Mouse (Mus musculus): ENCODE data around the gene Kctd6. TPM values are rescaled to one million over a fixed set of nuclear protein-coding genes. Genes with fewer than 3 reads are reported as not detected.
"Not testable (repeated sequence)": the region's sequence is repeated elsewhere in the genome, so short reads cannot be mapped to it uniquely, and the experiment has no call there.

The Kctd6 gene
- total RNA-seq, 2 experiments from 2014 or later = 5.7 to 6.8 TPM

GRCm38 (mm10) chr14:8250141-8250871, 36.4 kb downstream of the Kctd6 start:
- no peak for DNase-seq

DNA sequence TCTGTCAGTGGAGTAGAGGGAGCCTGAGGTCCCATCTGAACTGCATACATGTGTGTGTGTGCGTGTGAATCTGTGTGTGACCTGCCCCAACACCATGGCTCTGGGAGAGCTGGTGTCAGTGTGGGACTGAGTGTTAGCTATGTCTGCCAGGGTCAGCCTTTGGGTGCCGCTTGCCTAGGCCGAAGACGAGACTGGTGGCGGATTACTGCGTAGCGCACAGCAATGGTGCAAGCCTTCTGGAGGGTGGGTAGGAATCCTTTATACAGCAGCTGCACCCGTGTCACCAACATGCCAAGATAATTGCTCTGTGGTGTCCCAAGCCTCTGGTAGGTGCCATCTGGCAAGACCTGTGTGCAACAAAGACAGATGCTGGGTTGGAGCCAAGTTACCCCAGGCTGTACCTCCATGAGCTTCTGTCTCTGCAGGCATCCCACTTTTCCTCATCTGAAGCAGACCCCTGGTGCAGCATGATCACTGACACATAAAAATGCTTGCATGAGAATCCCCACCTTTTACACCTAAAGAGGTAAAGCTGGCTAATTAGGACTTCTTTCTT, 37.5 kb downstream of the Kctd6 start:
- DNase-seq = no peak

DNA sequence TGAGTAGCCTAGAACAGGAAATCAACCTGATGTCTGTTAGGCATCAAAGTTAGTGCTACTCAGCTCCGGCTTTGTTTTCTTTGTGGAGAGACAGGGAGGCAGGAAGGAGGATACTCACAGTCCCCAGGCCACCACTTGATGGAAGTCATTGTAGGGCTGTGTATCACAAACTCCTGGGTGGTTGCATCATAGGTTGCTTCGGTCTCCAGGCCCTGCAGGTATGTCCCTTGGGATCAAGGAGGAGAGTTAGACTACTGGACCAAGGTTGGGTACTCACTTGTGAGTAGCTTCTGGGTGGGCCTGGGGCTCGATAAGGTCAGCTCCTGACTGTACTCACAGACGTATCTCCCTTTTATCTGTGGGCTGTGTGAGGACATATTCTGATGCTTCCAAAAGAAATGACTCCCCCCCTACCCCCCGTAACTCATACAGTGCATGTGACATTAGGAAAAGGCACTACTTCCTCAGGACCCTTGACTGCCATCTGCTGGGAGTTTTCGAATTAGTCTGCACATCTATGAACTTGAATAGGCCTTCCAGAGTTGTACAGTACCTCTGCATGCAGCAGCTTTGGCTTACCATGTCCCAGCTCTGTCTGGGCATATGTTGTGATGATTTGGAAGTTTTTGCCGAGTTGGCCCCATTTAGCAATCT, 41.3 kb downstream of the Kctd6 start:
- DNase-seq = no peak

- DNase-seq = no peak
Measured at GRCm38 (mm10) chr14:8256072-8256471, 42.1 kb downstream of the Kctd6 start.

DNA sequence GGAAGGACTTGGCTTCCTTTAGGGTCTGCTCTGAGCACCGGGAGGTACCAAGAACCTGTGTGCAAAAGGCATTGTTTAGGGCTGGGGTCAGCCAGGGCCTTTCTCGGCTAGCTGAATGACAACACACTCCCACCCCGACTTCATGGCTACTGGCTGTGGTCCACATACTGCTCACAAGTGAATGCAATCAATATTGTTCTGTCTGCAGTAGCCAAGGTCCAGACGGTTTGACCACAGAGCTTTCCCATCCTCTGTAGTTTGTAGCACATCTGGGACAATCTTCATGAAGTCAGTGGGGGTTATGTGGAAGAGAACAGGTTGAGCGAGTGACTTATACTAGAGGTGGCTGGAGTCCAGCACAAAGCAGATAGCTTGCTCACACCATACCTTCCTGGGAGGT, 42.9 kb downstream of the Kctd6 start:
- DNase-seq = no peak

DNA sequence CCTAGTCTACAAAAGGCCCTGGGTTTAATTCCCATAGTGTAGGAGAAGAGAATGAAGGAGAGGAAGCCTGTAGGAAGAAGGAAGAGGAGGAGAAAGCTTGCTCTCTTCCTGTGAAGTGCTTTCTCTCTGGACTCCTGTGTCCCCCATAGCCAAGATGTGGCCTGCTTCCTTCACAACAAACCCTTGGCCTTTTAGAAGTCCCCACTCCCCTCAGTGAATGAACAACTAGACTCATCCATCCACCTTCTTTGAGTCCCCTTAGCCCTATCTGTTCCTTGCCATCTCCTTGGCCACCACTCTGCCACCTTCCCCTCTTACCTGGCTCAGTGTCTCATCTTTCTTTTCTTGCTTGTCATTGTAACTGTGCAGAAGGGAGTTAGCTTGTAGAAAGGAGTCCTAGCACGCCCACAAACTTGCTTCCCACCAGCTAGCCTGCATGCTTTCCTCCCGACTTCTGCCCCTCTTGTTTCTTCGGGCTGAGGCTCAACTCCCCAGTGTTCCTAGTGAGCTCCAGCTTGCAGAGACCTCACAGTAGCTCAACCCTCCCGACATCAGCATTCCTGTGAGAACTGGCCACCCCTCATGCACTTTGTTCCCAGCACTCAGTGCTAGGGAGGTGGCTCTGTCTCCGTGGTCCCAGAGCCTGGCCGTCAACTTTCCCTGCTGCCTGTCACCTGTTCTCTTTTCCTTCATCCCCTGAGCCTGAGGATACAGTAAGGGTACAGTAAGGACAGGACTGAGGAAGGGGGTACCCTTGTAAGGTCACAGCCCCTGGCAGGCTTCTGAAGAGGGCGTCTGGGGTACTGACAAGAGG, 43.8 kb downstream of the Kctd6 start:
- DNase-seq = no peak

DNA sequence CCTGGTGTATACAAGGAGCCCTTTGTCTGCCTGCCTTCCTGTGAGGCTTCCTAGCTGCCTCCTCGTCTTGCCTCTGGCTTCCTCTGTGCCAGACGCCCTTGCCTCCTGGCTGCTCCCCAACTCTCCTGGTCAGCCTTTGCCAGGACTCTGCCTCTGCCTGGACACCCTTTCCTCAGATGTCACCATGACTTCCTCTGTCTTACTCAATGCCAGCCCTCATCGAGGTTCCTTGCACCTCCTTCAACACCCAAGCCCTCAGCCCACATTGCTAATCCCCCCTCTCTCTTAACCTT, 44.3 kb downstream of the Kctd6 start:
- DNase-seq = no peak

DNA sequence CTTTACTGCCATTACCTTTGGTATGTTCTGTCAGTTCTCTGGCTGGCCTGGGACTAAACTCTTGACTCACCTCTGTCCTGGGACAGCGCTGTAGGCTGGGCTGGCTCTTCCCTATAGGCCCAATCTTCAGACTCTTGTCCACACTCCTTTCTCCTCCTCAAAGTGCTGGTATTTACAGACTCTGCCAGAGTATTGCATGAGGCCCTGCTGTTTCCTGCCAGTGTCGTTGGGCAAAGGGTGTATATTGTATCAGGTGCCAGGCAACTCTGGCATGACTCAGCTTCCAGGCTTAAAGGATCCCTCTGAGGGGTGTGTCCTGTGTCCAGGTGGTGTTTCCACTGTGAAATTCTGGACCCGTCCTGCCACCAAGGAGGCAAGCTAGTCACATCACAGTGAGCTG, 44.8 kb downstream of the Kctd6 start:
- DNase-seq = no peak

DNA sequence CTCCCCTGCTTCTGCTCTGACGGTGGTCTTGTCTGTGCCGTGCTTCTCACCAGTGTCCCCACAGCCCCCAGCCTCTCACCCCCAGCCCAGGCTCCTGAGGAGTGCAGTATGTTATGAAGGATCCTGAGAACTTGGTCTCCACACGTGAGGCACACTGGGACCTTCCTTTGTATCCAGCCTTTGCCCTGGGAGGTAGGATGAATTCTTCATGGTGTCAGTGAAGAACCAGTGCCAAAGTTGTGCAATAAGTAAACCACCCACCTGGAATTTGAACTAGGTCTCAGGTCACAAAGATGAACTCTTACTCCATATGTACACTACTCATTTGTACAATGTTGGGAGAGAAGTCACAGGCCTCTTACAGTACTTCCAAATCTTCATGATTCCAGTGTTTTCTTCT, 45.2 kb downstream of the Kctd6 start, which contains the start of gene Acox2:
Gene Acox2 (minus strand): TSS at position 188 of the 400 bp plus-strand sequence.
- no peak for DNase-seq

DNA sequence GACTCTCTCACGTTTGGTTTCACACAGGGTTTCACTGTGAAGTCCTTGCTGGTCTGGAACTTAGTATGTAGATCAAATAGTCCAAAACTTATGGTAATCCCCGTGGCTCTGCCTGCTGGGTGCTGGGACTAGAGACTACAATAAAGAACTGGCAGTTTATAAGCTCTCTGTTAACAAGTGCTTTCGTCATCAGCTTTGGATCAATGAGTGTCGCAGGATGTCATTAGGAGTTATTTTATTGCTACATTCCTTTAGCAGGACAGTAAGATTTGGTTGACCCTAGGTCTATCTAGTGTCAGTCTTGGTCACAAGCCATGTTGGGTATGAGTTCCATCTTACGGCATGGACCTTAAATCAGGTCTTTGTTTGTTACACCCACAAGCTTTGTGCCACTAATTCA, 46.3 kb downstream of the Kctd6 start:
- no peak for DNase-seq

DNA sequence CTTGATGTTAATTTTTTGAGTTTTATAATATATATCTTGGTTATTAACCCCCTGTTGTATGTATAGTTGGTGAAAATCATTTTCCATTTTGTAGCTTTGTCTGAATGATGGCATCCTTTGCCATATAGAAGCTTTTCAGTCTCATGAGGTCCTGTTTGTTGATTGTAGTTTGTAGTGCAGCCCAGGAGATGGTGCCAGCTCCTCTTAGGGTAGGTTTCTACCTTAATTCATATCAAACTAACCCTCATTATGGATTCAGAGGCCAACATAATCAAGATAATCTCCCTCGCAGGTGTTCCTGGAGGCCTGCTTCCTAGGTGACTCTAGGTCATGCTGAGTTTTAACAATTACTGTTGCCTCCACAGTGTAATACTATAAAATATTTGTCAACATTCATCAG, 48.3 kb downstream of the Kctd6 start:
- no peak for DNase-seq

- no peak for DNase-seq
Measured at GRCm38 (mm10) chr14:8264378-8264777, 50.4 kb downstream of the Kctd6 start.

- DNase-seq = not testable (repeated sequence)
Measured at GRCm38 (mm10) chr14:8271281-8271680, 57.3 kb downstream of the Kctd6 start.

Other genes starting within 250 kb of the Kctd6 start
- not detected for gene Dnase1l3, start 219.6 kb upstream of the Kctd6 start, total RNA-seq (2021)
- 1 to 10 TPM; 4.0 to 4.2 TPM for gene Abhd6, start 211.2 kb upstream of the Kctd6 start, total RNA-seq (2021)
- 10 to 100 TPM; 22.8 to 24.6 TPM for gene Rpp14, start 133.8 kb upstream of the Kctd6 start, total RNA-seq (2021)
- 10 to 100 TPM; 11.6 to 12.5 TPM for gene Pxk, start 115.9 kb upstream of the Kctd6 start, total RNA-seq (2021)
- gene Pdhb, start 41.1 kb upstream of the Kctd6 start, total RNA-seq (2021) = 100 to 1,000 TPM; 353 to 354 TPM
- gene Acox2, start 45.2 kb downstream of the Kctd6 start, total RNA-seq (2021) = under 1 TPM in 1 of 2 experiments, not detected in 1; 0.35 TPM
- 1 to 10 TPM; 3.4 to 6.3 TPM for gene Fam107a, start 103.9 kb downstream of the Kctd6 start, total RNA-seq (2021)
- not detected for gene Oit1, start 164.6 kb downstream of the Kctd6 start, total RNA-seq (2021)